Mouse (Mus musculus): ENCODE data around the gene Ckmt2.
A peak's percentile ranks its signal among the peaks of the same experiment; 100 is the strongest.

The Ckmt2 gene

DNA sequence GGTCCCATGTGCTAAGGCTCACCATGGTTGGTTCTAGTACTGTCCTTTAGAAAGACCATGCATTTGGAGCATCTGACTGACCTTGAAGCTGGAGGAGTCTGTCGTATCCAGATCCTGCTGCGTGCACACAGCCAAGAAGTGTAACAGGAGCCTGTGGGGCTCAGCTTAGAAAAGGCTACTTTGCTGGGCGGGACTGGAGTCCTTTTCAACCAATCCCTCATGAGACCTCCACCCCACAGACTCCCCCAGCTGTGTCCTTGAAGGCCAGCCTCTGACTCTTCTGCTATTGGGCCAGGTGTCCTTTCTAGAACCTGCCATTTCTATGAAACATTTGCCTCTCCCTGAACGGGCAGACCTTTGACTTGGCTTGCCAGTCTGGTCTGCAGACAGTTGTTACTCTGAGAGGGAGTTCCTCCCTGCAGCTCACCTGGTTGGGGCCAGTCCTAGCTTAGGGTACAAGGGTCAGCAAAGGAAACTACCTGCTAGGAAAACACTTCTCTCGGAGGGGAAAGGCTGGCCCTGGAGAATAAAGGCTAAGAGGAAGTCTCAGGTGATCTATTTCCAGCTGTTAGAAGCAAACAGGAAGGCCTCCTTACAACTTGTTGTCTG is at the start of gene Ckmt2:
Gene Ckmt2, minus strand, starts transcription at position 145 of the 609 bp plus-strand sequence.
- DNase-seq, result no peak

GRCm38 (mm10) chr13:91921010-91921409 is 44.3 kb upstream of the Ckmt2 start:
- no peak for DNase-seq

GRCm38 (mm10) chr13:91918764-91919163 is 42.1 kb upstream of the Ckmt2 start:
- peak in 1 of 2 experiments; percentile 23 for DNase-seq

DNA sequence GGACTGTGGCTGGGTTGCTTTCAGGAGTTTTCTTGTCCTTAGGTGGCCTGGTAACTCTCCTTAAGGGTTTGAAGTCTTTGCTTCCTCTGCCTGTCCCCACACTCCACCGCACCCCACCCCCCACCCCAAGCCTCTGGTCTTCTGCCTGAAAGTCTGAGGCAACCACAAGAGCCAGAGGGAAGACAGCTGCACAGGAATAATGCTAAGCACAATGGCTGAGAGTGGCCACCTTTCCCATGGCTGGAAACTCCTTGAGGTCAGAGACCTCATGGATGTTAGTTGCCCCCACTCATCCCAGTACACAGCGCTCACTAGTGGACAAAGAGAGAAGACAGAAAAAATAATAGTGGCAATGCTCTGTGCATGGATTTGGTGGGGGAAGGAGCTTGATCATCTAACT is 41.1 kb upstream of the Ckmt2 start:
- DNase-seq, result no peak

GRCm38 (mm10) chr13:91916308-91916707 is 39.6 kb upstream of the Ckmt2 start:
- no peak for DNase-seq

DNA sequence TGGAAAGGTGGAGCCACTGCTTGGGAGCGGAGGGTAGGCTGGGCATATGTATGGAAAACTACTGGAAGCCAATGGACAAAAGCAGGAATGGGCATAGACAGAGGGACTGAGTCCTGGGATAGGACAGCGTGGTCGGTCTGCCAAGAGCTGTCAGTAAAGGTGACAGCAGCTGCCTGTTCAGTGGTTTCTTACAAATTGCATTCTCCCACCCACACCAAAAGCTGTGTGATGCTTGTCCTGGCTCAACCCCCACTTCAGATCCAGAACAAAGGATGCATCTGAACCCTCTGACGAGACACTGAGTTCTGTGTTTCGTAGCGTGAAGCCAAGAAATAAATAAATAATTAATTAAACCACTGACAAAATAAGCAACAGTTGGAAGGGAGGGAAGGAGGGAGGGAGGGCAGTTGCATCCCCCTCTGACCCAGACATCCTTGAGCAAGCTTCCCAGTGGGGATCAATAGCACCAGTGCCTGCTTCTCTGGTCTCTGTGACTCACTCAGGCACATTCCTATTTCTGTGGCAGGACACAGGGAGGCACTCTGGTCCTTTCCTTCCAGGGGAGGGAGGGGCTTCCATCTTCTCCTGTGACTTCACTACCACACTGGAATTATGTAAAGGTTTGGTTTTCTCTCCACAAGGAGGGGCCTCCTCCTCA is 39.0 kb upstream of the Ckmt2 start:
- DNase-seq, result no peak

DNA sequence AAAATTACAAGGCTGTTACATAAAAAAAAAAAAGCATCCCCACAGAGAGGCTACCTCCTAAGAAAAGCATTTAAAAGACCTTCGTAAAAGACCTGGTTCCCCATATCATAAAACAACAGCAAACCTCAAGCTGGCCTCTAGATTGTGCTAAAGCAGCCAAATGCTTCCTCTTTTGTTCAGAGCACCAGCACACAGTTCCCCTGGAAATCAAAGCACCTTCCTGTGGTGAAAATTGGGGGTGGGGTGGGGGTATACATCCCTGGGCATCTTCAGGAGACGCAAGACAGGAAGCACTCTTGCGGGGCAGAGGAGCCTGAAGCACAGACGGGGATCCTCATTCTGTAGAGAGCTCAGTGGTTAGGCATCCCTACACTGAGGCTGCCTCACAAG is 38.5 kb upstream of the Ckmt2 start:
- no peak for DNase-seq

GRCm38 (mm10) chr13:91911652-91912051 is 35.0 kb upstream of the Ckmt2 start:
- DNase-seq, result no peak

DNA sequence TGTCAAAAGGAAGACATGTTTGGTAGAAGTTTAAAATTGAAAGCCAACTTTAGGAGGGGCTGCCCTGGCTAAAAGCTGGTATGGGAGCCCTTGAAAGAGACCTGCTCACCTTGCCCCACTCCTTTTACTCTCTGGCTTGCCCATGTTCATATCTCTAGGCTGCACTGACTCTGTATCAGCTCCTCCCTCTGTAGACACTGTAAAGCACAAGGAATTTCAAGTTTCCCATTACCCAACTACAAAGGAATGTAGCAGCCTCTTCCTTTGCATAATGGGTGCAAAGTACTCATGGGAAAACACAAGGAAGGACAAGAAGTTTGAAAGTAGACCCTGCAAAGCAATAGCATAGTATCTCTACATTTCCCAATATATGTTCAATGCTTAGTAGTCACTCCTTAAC is 34.5 kb upstream of the Ckmt2 start:
- DNase-seq, result no peak

GRCm38 (mm10) chr13:91908202-91908980 is 31.7 kb upstream of the Ckmt2 start:
- peak; percentile 74 to 79 for DNase-seq

GRCm38 (mm10) chr13:91906338-91906737 is 29.7 kb upstream of the Ckmt2 start:
- no peak for DNase-seq

- DNase-seq, result no peak
These were observed 19.8 kb upstream of the Ckmt2 start for GRCm38 (mm10) chr13:91896476-91896875.

DNA sequence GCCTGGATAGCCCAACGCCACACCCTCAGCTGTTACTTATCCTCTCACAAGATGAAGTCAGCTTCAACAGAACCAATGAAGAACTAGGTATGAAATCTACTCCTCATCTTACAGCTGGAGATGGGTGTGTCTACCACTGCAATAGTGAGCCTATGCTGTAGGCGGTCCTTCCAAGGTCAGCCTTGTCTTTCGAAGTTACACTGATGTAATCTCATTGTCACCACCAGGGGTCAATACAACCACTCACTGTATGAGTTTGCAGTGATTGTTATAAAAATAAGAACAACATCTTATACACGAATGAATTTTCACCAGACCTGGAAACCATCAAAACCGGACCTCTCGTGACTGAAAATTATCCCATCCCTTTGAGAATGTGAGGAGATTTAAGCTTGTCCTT is 16.4 kb upstream of the Ckmt2 start:
- no peak for DNase-seq

DNA sequence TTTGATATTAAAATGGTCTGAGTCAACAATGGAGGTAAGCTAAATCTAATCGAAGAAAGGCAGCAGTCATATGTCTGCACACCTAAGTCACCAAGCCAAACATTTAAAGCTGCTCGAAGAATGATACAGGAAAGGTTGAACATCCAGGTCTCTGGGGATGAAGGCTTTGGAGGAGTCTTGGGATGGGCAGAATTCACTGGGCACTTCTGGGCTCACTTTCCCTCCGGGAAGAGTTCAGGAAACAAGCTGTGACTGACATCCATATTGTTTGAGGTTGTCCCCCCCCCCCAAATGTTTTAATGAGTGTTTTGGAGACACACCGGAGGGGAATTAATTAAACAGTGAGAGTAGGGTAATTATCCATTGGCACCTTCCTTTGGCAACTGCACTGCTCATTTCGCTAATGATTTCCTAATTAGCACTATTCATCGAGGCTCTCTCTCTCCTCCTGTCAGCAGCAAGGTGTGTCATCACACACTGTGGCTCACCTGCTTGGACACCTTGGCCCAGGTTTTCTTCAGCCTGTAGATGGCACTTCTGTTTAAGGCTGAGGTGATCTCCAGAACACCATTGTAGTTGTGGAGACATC is 13.4 kb upstream of the Ckmt2 start:
- no peak for DNase-seq

DNA sequence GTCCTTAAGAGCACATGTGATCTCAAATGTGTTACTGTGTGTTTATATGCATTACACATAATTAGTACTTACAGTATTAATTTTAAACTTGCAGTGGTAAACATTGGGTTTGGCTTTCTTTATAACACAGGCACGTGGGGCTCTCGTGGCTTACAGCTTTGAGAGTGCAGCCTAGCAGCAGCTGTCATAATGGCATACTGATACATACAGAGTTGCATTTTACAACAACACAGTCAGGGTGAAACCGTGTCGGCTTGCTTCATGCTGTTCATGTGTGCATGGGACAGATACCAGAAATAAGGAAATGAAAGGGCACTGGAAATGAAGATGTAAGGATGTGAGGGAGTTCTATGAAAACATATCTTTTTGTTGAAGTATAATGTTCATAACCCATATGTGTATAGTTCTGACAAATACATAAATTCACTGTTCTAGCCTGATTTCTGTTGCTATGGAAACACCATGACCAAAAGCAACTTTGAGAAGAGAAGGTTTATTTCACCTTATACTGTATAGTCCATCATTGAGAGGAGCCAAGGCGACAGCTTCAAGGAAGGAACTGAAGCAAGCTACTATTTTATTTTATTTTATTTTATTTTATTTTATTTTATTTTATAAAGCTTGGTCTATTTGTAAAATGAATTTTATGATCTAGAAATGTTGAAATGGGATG is 8.2 kb upstream of the Ckmt2 start:
- no peak for DNase-seq

DNA sequence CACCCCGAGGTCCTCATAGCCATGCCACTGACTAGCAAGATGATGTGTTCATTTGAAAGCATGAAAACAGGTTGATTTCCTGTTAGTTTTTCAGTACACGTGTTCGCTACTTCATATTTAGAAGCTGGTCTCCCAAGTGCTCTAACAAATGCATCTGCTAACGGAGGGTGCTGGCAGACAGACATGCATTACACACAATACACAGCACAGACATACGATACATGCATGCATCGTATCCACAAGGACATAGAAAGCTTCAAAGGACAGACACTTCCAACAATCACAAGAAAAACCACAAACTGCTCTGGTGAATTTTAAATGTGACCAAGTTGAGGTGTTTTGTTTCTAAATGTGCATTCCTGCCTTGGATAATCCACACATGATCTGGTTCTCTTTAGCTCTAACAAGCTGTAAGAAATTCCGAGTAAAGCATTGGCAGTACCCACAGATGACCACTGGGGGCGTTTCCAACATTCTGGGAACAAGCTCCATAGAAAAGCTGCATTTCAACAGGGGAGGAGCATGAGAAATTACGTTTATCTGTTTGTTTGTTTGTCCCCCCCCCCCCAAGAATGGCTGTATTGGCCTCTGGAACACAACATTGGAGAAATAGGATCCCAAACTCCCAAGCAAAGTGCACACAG is 5.3 kb upstream of the Ckmt2 start:
- DNase-seq, result peak in 1 of 2 experiments; percentile 7

DNA sequence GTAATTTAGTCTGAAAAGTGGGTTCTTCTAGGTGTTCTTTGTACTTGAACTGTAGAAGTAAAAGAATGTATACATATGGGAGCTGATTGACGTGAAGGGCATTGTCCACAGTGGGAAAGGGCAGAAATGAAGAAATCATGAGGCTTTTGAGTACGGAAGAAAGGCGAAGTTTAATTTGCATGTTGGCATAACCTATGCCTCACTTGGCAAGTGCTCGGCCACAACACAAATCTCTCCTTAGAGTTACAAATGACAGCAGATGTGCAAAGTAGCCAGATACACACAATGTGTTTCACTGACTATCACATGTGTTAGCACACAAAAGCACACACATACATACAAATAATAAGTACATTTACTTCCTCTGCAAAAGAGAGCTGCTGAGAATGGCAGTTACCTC is 3.6 kb upstream of the Ckmt2 start:
- DNase-seq, result no peak

DNA sequence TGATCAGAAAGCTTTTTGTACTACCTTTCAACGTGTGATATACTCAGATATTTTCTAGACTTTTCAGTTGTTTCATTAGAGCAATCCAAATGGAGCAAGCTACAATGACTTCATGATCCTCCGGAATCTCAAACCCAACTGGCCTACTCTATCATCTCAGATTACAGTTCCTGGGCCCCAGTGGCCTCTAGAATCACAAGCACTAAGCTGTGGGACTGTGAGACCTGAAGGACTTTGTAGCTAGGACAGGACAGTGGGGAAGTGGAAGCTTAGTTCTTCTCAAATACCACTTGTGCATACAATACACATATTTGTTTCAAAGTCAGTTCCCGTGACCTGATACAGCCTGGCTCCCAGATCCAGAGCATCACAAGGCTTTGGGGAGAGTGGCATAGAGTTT is 1.3 kb upstream of the Ckmt2 start:
- DNase-seq, result no peak

- no peak for DNase-seq
These were observed 665 bp upstream of the Ckmt2 start for GRCm38 (mm10) chr13:91877350-91877749.

GRCm38 (mm10) chr13:91875581-91875980 is 1.1 kb downstream of the Ckmt2 start:
- DNase-seq, result no peak

- DNase-seq, result no peak
These were observed 2.1 kb downstream of the Ckmt2 start for GRCm38 (mm10) chr13:91874565-91874964.

- peak; percentile 55 for DNase-seq
These were observed 2.9 kb downstream of the Ckmt2 start for GRCm38 (mm10) chr13:91873734-91874329.

Measured in lung, adult 18-20 months (tissue).